In the genomic region with DNA sequence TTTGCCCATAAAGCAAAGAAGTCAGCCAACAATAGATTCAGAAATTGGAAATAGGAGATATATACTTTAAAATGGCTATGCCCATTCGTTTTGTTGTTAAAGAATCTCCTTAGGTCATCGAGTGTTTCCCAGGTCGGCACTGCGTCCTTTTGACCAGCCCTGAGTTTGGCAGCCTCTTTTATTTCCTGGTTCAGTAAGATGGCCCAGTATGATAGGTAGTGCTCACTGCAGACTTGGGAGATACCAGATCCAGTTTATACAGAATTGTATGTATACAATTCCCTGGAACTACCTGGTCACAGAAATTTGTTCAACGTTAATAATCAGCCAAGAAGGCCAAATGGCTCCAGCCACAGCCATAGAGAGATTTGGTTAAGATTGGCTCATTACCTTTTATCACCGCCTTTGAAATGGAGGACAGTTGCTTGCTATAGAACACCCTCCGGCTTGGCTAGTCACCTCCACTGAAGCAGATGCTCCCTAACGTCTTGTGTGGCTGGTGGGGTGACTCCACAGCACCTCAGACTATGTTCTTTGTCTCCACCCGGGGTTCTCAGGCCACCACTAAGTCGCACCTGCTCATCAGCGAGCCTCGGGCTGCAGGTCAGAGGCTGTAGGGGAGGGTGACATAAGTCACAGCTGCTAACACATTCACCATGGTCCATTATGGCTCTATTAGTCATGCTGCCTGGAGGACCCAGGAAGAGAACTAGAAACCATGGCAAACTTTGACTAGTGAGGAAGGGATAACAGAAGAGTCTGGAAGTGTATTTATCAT, we compare ENCODE assay signal across 23 mouse cellular contexts. TPM values are rescaled to one million over a fixed set of nuclear protein-coding genes. Genes with fewer than 3 reads are reported as not detected.
DNase-seq lines count a peak whose midpoint lies in the region; ATAC-seq and TF ChIP-seq lines count a peak whose summit lies in the region.
"Had no signal": no experiment of that assay in that cellular context is flagged by ENCODE, and none has a peak within 500 bp of the region (broad histone marks: within the 10 kb centered on the region; RNA-seq: fewer than 3 reads in every experiment).

No protein-coding gene starts in this region.

- no peaks in the 10 kb centered on the region for H3K27me3 ChIP-seq in stomach, postnatal 0 days (ENCODE audit: control insufficient read depth, insufficient read depth, low read length)
- H3K27me3 ChIP-seq in forebrain, embryonic 15.5 days: no peaks in the 10 kb centered on the region
- H3K27me3 ChIP-seq: forebrain, embryonic 13.5 days; heart, embryonic 13.5 days; hindbrain, embryonic 12.5 days; hindbrain, embryonic 15.5 days had no signal

- no peak overlapping the region for H3K27ac ChIP-seq in stomach, postnatal 0 days (replicated peaks)
- H3K27ac ChIP-seq in forebrain, embryonic 15.5 days (replicated peaks): no peak overlapping the region
- H3K27ac ChIP-seq: forebrain, embryonic 10.5 days; forebrain, embryonic 13.5 days; gastrocnemius, adult 2 months; heart, adult 2 months; heart, embryonic 10.5 days; heart, embryonic 13.5 days; hindbrain, embryonic 12.5 days; hindbrain, embryonic 15.5 days had no signal

- H3K9ac ChIP-seq in stomach, postnatal 0 days (ENCODE audit: low read length): no peak overlapping the region
- no peak overlapping the region for H3K9ac ChIP-seq in forebrain, embryonic 15.5 days (replicated peaks)
- H3K9ac ChIP-seq: forebrain, embryonic 13.5 days; forebrain, postnatal 0 days; heart, embryonic 13.5 days; hindbrain, embryonic 12.5 days; hindbrain, embryonic 15.5 days had no signal

- DNase-seq in heart, adult 11 months: peak; percentile 71
- DNase-seq in heart, postnatal 4 days: no peak
- DNase-seq in urinary bladder, postnatal 14 days (ENCODE audit: low spot score): peak; percentile 18
- no peak for DNase-seq in urinary bladder, adult 2 months (ENCODE audit: low spot score)
- no peak for DNase-seq in stomach, postnatal 0 days (ENCODE audit: low spot score)
- DNase-seq: adrenal gland, postnatal 10 days; adrenal gland, postnatal 36 days; cerebellum, adult 18-20 months; cerebellum, adult 9-10 months; cerebellum, postnatal 14 days; forebrain, postnatal 0 days; gastrocnemius, adult 2 months; gastrocnemius, postnatal 25 days; heart, adult 2 months; heart, postnatal 14 days had no signal

- no peaks in the 10 kb centered on the region for H3K9me3 ChIP-seq in stomach, postnatal 0 days (ENCODE audit: control insufficient read depth, low read length)
- H3K9me3 ChIP-seq in forebrain, embryonic 15.5 days: no peaks in the 10 kb centered on the region; the same call in 1 of the 2 replicates
- H3K9me3 ChIP-seq: forebrain, embryonic 10.5 days; forebrain, embryonic 13.5 days; heart, embryonic 10.5 days; heart, embryonic 13.5 days; hindbrain, embryonic 12.5 days; hindbrain, embryonic 15.5 days had no signal

- H3K36me3 ChIP-seq in stomach, postnatal 0 days (ENCODE audit: control insufficient read depth, insufficient read depth, low read length): no peaks in the 10 kb centered on the region
- H3K36me3 ChIP-seq in forebrain, embryonic 15.5 days: no peaks in the 10 kb centered on the region
- H3K36me3 ChIP-seq: forebrain, embryonic 10.5 days; heart, embryonic 10.5 days; heart, embryonic 13.5 days; hindbrain, embryonic 12.5 days; hindbrain, embryonic 15.5 days had no signal

- no peak overlapping the region for H3K4me3 ChIP-seq in stomach, postnatal 0 days (ENCODE audit: low read depth, low read length)
- H3K4me3 ChIP-seq in forebrain, embryonic 15.5 days: no peak overlapping the region
- H3K4me3 ChIP-seq: forebrain, embryonic 10.5 days; forebrain, embryonic 13.5 days; gastrocnemius, adult 2 months; heart, adult 2 months; heart, embryonic 10.5 days; heart, embryonic 13.5 days; hindbrain, embryonic 12.5 days; hindbrain, embryonic 15.5 days had no signal

- TF ChIP-seq EP300 in stomach, postnatal 0 days (optimal IDR thresholded peaks at IDR 0.05): no peak

- H3K4me2 ChIP-seq in stomach, postnatal 0 days (replicated peaks; ENCODE audit: low read depth): no peak overlapping the region
- no peak overlapping the region for H3K4me2 ChIP-seq in forebrain, embryonic 15.5 days (replicated peaks)
- H3K4me2 ChIP-seq: forebrain, embryonic 13.5 days; heart, embryonic 13.5 days; hindbrain, embryonic 12.5 days; hindbrain, embryonic 15.5 days had no signal

- TF ChIP-seq CTCF in stomach, postnatal 0 days (IDR thresholded peaks at IDR 0.05; ENCODE audit: low read depth): no peak

- WGBS in stomach, postnatal 0 days: 65% methylated on average over 12 of the region's 12 CpGs
- WGBS in forebrain, embryonic 15.5 days: 86% methylated on average over 12 of the region's 12 CpGs

- ATAC-seq in stomach, postnatal 0 days (ENCODE audit: low FRiP score, low TSS enrichment): peak; percentile 92
- no peak for ATAC-seq in forebrain, embryonic 15.5 days (replicated peaks)
- ATAC-seq: activated CD4-positive, CD25-positive, alpha-beta regulatory T cell, adult 4 months; forebrain, embryonic 13.5 days; forebrain, postnatal 0 days had no signal

- no peaks in the 10 kb centered on the region for H3K4me1 ChIP-seq in stomach, postnatal 0 days (replicated peaks; ENCODE audit: control insufficient read depth, insufficient read depth)
- no peaks in the 10 kb centered on the region for H3K4me1 ChIP-seq in forebrain, embryonic 15.5 days
- H3K4me1 ChIP-seq: forebrain, embryonic 10.5 days; forebrain, embryonic 13.5 days; heart, embryonic 10.5 days; heart, embryonic 13.5 days; hindbrain, embryonic 12.5 days; hindbrain, embryonic 15.5 days had no signal

RNA-seq across cellular contexts. Expression of gene Fat1, which starts 23.9 kb away (rescaled TPM):
- total RNA-seq in heart, postnatal 4 days (2021): 10 to 100 TPM; 68.5 to 72.0 TPM
- 52.0 and 53.5 TPM in 2 replicates for polyA plus RNA-seq in urinary bladder, adult 2 months (2012; rRNA removed)
- 8.6 and 9.4 TPM in 2 replicates for polyA plus RNA-seq in stomach, postnatal 0 days (2015; fragmentation: Nextera tagmentation; extraction: Ambion mirVana)
- 7.7 and 8.7 TPM in 2 replicates for polyA plus RNA-seq in forebrain, embryonic 15.5 days (2015; fragmentation: Nextera tagmentation; extraction: Ambion mirVana)

Comparison
In these comparisons a context has a peak if more than half of its experiments do, and no peak if none do; other contexts are left out.
1. DNase-seq: peak in heart, adult 11 months (single experiment) and urinary bladder, postnatal 14 days (single experiment); none in heart, postnatal 4 days (single experiment), urinary bladder, adult 2 months (single experiment) and stomach, postnatal 0 days (single experiment).